Mouse (Mus musculus): ENCODE data around the gene Ctsq.

- TF ChIP-seq CTCF (IDR thresholded peaks at IDR 0.05; ENCODE audit: control insufficient read depth, insufficient read depth, low read length) (no peak), POLR2A (IDR thresholded peaks at IDR 0.05; ENCODE audit: borderline replicate concordance, control insufficient read depth, low read depth, low read length) (no peak)
These were observed 42.8 kb downstream of the Ctsq start for GRCm38 (mm10) chr13:60997600-60997999.

All from bone marrow, adult 2 months (tissue).